Mouse (Mus musculus) liver, adult 2 months (tissue): ENCODE measurements around the gene Tgm1.

Experiments used
- CTCF ChIP-seq: fragments of 200-500 bp; IDR thresholded peaks from 2 replicates; pipeline ENCODE4 v1.5.1; 2011; ENCODE audit warnings: low read depth, low read length, control low read depth
- POLR2A ChIP-seq: fragments of 200-500 bp; IDR thresholded peaks from 2 replicates; pipeline ENCODE4 v1.6.1; 2011; ENCODE audit warnings: low read length, control low read depth; ENCODE audit not compliant: insufficient read depth; ENCODE audit errors: extremely low read depth

GRCm38 (mm10) chr14:55706051-55706600, 7.6 kb downstream of the Tgm1 start:
- TF ChIP-seq POLR2A = no peak
- TF ChIP-seq CTCF = no peak
